Comparison of ENCODE assay signal across 8 mouse cellular contexts in the genomic region with DNA sequence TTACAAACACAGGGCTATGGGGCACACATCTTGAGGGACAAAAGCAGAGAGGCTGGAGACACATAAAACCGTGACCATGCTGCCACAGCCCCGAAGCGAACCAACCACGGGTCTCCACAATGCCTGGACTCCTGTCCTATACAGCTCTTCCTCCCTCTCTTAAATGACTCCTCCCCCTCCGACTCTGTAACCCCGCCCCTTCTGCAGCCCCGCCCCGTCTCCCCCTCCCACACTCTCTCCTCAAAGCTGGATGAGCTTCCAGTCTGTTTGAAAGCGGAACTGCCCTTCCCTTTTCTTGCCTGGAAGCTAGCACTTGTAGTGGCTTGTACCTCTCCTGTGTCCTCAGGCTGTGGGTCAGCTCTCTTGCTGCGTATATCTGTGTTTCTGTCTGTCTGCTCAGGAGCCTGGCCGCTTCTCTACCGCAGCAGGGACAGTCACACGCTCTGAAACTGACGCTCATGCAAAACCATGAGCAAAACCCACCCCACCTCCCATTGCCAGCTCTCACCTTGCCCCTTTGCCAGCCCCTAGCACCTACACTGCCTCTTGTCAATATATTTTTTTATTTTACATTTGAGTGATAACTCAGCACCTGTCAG. TPM values are rescaled to one million over a fixed set of nuclear protein-coding genes. Genes with fewer than 3 reads are reported as not detected.
A peak's percentile ranks its signal among the peaks of the same experiment; 100 is the strongest.
DNase-seq lines count a peak whose midpoint lies in the region; ATAC-seq and TF ChIP-seq lines count a peak whose summit lies in the region.

No protein-coding gene starts in this region.

- no peak for TF ChIP-seq CTCF in heart, adult 2 months (IDR thresholded peaks at IDR 0.05)
- TF ChIP-seq CTCF in intestine, postnatal 0 days (IDR thresholded peaks at IDR 0.05; ENCODE audit: low read depth), result no peak

- H3K36me3 ChIP-seq in heart, adult 2 months (ENCODE audit: control insufficient read depth, insufficient read depth, low read length), result no peaks in the 10 kb centered on the region
- H3K36me3 ChIP-seq in intestine, postnatal 0 days (ENCODE audit: control insufficient read depth, insufficient read depth), result no peaks in the 10 kb centered on the region
- no peaks in the 10 kb centered on the region for H3K36me3 ChIP-seq in midbrain, embryonic 15.5 days (replicated peaks)

- WGBS in heart, adult 2 months, result 11% methylated on average over 14 of the region's 14 CpGs
- 13% methylated on average over 14 of the region's 14 CpGs for WGBS in intestine, postnatal 0 days
- 11% methylated on average over 14 of the region's 14 CpGs for WGBS in midbrain, embryonic 15.5 days

- H3K9ac ChIP-seq in heart, adult 2 months (ENCODE audit: low read depth, low read length), result 0 out of 2 replicates have a peak overlapping the region, but pooled peaks have one; percentile 2
- H3K9ac ChIP-seq in intestine, postnatal 0 days (ENCODE audit: low read depth, low read length), result no peak overlapping the region
- no peak overlapping the region for H3K9ac ChIP-seq in midbrain, embryonic 15.5 days

- no peak for DNase-seq in heart, adult 2 months
- DNase-seq in heart, postnatal 36 days, result no peak
- DNase-seq in cerebellum, adult 9-10 months, result no peak
- no peak for DNase-seq in adrenal gland, adult 18-20 months (ENCODE audit: low spot score in 2 of 2)

- H3K27ac ChIP-seq in heart, adult 2 months, result no peak overlapping the region; the same call in 1 of the 2 replicates
- no peak overlapping the region for H3K27ac ChIP-seq in intestine, postnatal 0 days (ENCODE audit: low read depth, low read length)
- no peak overlapping the region for H3K27ac ChIP-seq in midbrain, embryonic 15.5 days

- H3K9me3 ChIP-seq in intestine, postnatal 0 days (ENCODE audit: control insufficient read depth), result no peaks in the 10 kb centered on the region
- no peaks in the 10 kb centered on the region for H3K9me3 ChIP-seq in midbrain, embryonic 15.5 days

- H3K4me2 ChIP-seq in intestine, postnatal 0 days (replicated peaks; ENCODE audit: low read depth), result peak overlapping the region; percentile 44
- peak overlapping the region; percentile 21; the same call in 1 of the 2 replicates for H3K4me2 ChIP-seq in midbrain, embryonic 15.5 days

- intact Hi-C loops in heart, adult 2 months (cut with DNase I), result no loop called here
- intact Hi-C loops in heart, postnatal 36 days (cut with DNase I), result no loop called here

- peaks cover 2% of the 10 kb centered on the region; the same call in 1 of the 2 replicates for H3K4me1 ChIP-seq in heart, adult 2 months (ENCODE audit: control insufficient read depth, insufficient read depth, low read length)
- no peaks in the 10 kb centered on the region for H3K4me1 ChIP-seq in intestine, postnatal 0 days (replicated peaks; ENCODE audit: control insufficient read depth, insufficient read depth, low read length)
- H3K4me1 ChIP-seq in midbrain, embryonic 15.5 days, result no peaks in the 10 kb centered on the region

- TF ChIP-seq EP300 in heart, adult 2 months (IDR thresholded peaks at IDR 0.05; ENCODE audit: insufficient read depth, low read depth, low read length), result no peak

- H3K4me3 ChIP-seq in heart, adult 2 months, result no peak overlapping the region
- H3K4me3 ChIP-seq in intestine, postnatal 0 days (ENCODE audit: low read depth, low read length), result 0 out of 2 replicates have a peak overlapping the region, but pooled peaks have one; percentile 7
- no peak overlapping the region for H3K4me3 ChIP-seq in midbrain, embryonic 15.5 days

- H3K27me3 ChIP-seq in heart, adult 2 months (ENCODE audit: control insufficient read depth, insufficient read depth, low read length), result no peaks in the 10 kb centered on the region
- H3K27me3 ChIP-seq in intestine, postnatal 0 days (replicated peaks; ENCODE audit: control insufficient read depth, insufficient read depth, low read length), result peaks cover 13% of the 10 kb centered on the region; the same call in 1 of the 2 replicates
- peaks cover 9% of the 10 kb centered on the region for H3K27me3 ChIP-seq in midbrain, embryonic 15.5 days (replicated peaks)

- peak; percentile 78 for ATAC-seq in common myeloid progenitor, adult 5-6 weeks (replicated peaks; ENCODE audit: low read depth, poor library complexity, severe bottlenecking)
- ATAC-seq in intestine, postnatal 0 days, result no peak
- no peak for ATAC-seq in midbrain, embryonic 15.5 days (replicated peaks)
- ATAC-seq in cerebellum, adult (ENCODE audit: insufficient number of reproducible peaks, low FRiP score, low TSS enrichment), result no peak

- TF ChIP-seq POLR2A in heart, adult 2 months (IDR thresholded peaks at IDR 0.05; ENCODE audit: insufficient read depth, low read depth, low read length), result peak; percentile 31; the same call in 1 of the 2 replicates

- H3K79me2 ChIP-seq in heart, adult 2 months (replicated peaks; ENCODE audit: control insufficient read depth, insufficient read depth, low read length), result no peaks in the 10 kb centered on the region; the same call in 1 of the 2 replicates

RNA-seq across cellular contexts. Expression of a gene that starts 5.7 kb away (rescaled TPM):
- 100 to 1,000 TPM; 667 to 894 TPM for total RNA-seq in heart, adult 2 months (2021)
- 315 and 368 TPM in 2 replicates for polyA plus RNA-seq in heart, adult 2 months (2012; rRNA removed)
- 100 to 1,000 TPM; 725 to 820 TPM for total RNA-seq in heart, postnatal 36 days (2021)
- total RNA-seq in common myeloid progenitor, adult 5-6 weeks (2017), result 0.19 TPM in 1 of 2 replicates, not detected in the other
- polyA plus RNA-seq in intestine, postnatal 0 days (2015; fragmentation: Nextera tagmentation; extraction: Ambion mirVana), result 0.16 and 0.23 TPM in 2 replicates
- polyA plus RNA-seq in midbrain, embryonic 15.5 days (2015; fragmentation: Nextera tagmentation; extraction: Ambion mirVana), result 0.28 and 0.38 TPM in 2 replicates
- 1 to 10 TPM in 1 of 2 experiments, under 1 TPM in 1; 0.99 to 2.4 TPM for total RNA-seq in adrenal gland, adult 18-20 months (2021)

RNA-seq across cellular contexts. Expression of a gene that starts 21.7 kb away (rescaled TPM):
- total RNA-seq in heart, adult 2 months (2021), result 10 to 100 TPM; 14.8 to 17.9 TPM
- 10.6 and 11.8 TPM in 2 replicates for polyA plus RNA-seq in heart, adult 2 months (2012; rRNA removed)
- 10 to 100 TPM; 20.4 to 20.5 TPM for total RNA-seq in heart, postnatal 36 days (2021)
- 3.3 and 6.1 TPM in 2 replicates for total RNA-seq in common myeloid progenitor, adult 5-6 weeks (2017)
- polyA plus RNA-seq in intestine, postnatal 0 days (2015; fragmentation: Nextera tagmentation; extraction: Ambion mirVana), result 3.4 and 4.1 TPM in 2 replicates
- polyA plus RNA-seq in midbrain, embryonic 15.5 days (2015; fragmentation: Nextera tagmentation; extraction: Ambion mirVana), result 7.2 and 8.7 TPM in 2 replicates
- total RNA-seq in adrenal gland, adult 18-20 months (2021), result 10 to 100 TPM; 16.3 to 21.7 TPM

RNA-seq across cellular contexts. Expression of a gene that starts 41.1 kb away (rescaled TPM):
- under 1 TPM; 0.45 to 0.57 TPM for total RNA-seq in heart, adult 2 months (2021)
- 0.72 and 0.73 TPM in 2 replicates for polyA plus RNA-seq in heart, adult 2 months (2012; rRNA removed)
- 1 to 10 TPM in 1 of 2 experiments, under 1 TPM in 1; 0.97 to 1.0 TPM for total RNA-seq in heart, postnatal 36 days (2021)
- total RNA-seq in common myeloid progenitor, adult 5-6 weeks (2017), result not detected in 2 replicates
- polyA plus RNA-seq in intestine, postnatal 0 days (2015; fragmentation: Nextera tagmentation; extraction: Ambion mirVana), result 2.2 and 2.3 TPM in 2 replicates
- polyA plus RNA-seq in midbrain, embryonic 15.5 days (2015; fragmentation: Nextera tagmentation; extraction: Ambion mirVana), result 0.13 and 0.28 TPM in 2 replicates
- total RNA-seq in adrenal gland, adult 18-20 months (2021), result under 1 TPM; 0.48 to 0.60 TPM

RNA-seq across cellular contexts. Expression of a gene that starts 50.1 kb away (rescaled TPM):
- 100 to 1,000 TPM in 1 of 2 experiments, 10 to 100 TPM in 1; 97.5 to 113 TPM for total RNA-seq in heart, adult 2 months (2021)
- 120 and 127 TPM in 2 replicates for polyA plus RNA-seq in heart, adult 2 months (2012; rRNA removed)
- total RNA-seq in heart, postnatal 36 days (2021), result 100 to 1,000 TPM in 1 of 2 experiments, 10 to 100 TPM in 1; 88.3 to 117 TPM
- 26.8 and 36.6 TPM in 2 replicates for total RNA-seq in common myeloid progenitor, adult 5-6 weeks (2017)
- 110 and 119 TPM in 2 replicates for polyA plus RNA-seq in intestine, postnatal 0 days (2015; fragmentation: Nextera tagmentation; extraction: Ambion mirVana)
- polyA plus RNA-seq in midbrain, embryonic 15.5 days (2015; fragmentation: Nextera tagmentation; extraction: Ambion mirVana), result 232 and 257 TPM in 2 replicates
- total RNA-seq in adrenal gland, adult 18-20 months (2021), result 10 to 100 TPM; 57.3 to 71.5 TPM

Comparison
In these comparisons a context has a peak if more than half of its experiments do, and no peak if none do; other contexts are left out.
1. RNA of a gene that starts 5.7 kb away (total RNA-seq): 667 to 894 TPM in heart, adult 2 months and 725 to 820 TPM in heart, postnatal 36 days; 0.99 to 2.4 TPM in adrenal gland, adult 18-20 months and 0.19 TPM in common myeloid progenitor, adult 5-6 weeks; every median in the first group is over 100 times any median in the second.